Mouse (Mus musculus) megakaryocyte, embryonic 14.5 days (primary cell): ENCODE measurements around the gene Plagl2.

Experiments used
- FLI1 ChIP-seq: IDR thresholded peaks from 2 replicates; pipeline ENCODE4 v1.6.1; 2012; ENCODE audit warnings: low read length, inconsistent platforms, mixed read lengths
- GATA1 ChIP-seq: IDR thresholded peaks from 3 replicates; pipeline ENCODE4 v1.6.1; 2012; ENCODE audit warnings: mixed read lengths, low read length, inconsistent platforms, borderline replicate concordance

GRCm38 (mm10) chr2:153221620-153222019 lies 19.6 kb downstream of the Plagl2 start:
- TF ChIP-seq FLI1 (no peak), GATA1 (no peak)
